Mouse (Mus musculus) forebrain, postnatal 0 days (tissue): ENCODE measurements at regions not wholly inside any gene's neighbourhood (a gene's known extent, or its start where the extent isn't known, plus 50 kb on each side); places are given as distances from the start of the nearest gene placed in this dataset.

Experiments used
- ATAC-seq: fragments of 200-750 bp; cut with Nextera tagmentation; 2 replicates; pipeline ENCODE4 v1.8.0; 2017; ENCODE audit warnings: mild to moderate bottlenecking, moderate library complexity
- DNase-seq: peaks from one replicate; pipeline ENCODE4 v3.0.0-alpha.2; 2015
- H3K27ac ChIP-seq: fragments of 300-500 bp; sonication (generic); 2 replicates; pipeline ENCODE4 v1.5.1; 2014; ENCODE audit warnings: low read depth, mild to moderate bottlenecking, antibody characterized with exemption, low read length, moderate library complexity, mixed read lengths
- H3K27me3 ChIP-seq: fragments of 300-500 bp; sonication (generic); 2 replicates; pipeline ENCODE4 v1.6.1; 2014; ENCODE audit warnings: mild to moderate bottlenecking, low read length, mixed read lengths; ENCODE audit not compliant: insufficient read depth
- H3K36me3 ChIP-seq: fragments of 300-500 bp; sonication (generic); 2 replicates; pipeline ENCODE4 v1.6.1; 2014; ENCODE audit warnings: mild to moderate bottlenecking, moderate library complexity; ENCODE audit not compliant: insufficient read depth
- H3K4me1 ChIP-seq: fragments of 300-500 bp; sonication (generic); 2 replicates; pipeline ENCODE4 v1.6.1; 2014; ENCODE audit warnings: antibody characterized with exemption; ENCODE audit not compliant: insufficient read depth
- H3K4me2 ChIP-seq: fragments of 300-500 bp; sonication (generic); 2 replicates; pipeline ENCODE4 v1.6.1; 2014; ENCODE audit warnings: low read depth, mild to moderate bottlenecking, moderate library complexity
- H3K4me3 ChIP-seq: fragments of 300-500 bp; sonication (generic); 2 replicates; pipeline ENCODE4 v1.5.1; 2014; ENCODE audit warnings: low read depth, low read length, mixed read lengths
- H3K9ac ChIP-seq: fragments of 300-500 bp; sonication (generic); 2 replicates; pipeline ENCODE4 v1.6.1; 2014; ENCODE audit warnings: mild to moderate bottlenecking
- H3K9me3 ChIP-seq: fragments of 300-500 bp; sonication (generic); 2 replicates; pipeline ENCODE4 v1.6.1; 2016; ENCODE audit warnings: low read length
- CTCF ChIP-seq: sonication (generic); IDR thresholded peaks from 2 replicates; pipeline ENCODE4 v1.5.1; 2016; ENCODE audit warnings: antibody characterized with exemption, control low read depth, low read depth
- WGBS: fragments of 180-500 bp; shearing (Covaris S2); extraction: QIAGEN DNeasy Blood & Tissue Kit; methylation state at CpG from one replicate; pipeline ENCODE4 v1.1.7; 2014; 5-methylcytosine and 5-hydroxymethylcytosine counted together

DNA sequence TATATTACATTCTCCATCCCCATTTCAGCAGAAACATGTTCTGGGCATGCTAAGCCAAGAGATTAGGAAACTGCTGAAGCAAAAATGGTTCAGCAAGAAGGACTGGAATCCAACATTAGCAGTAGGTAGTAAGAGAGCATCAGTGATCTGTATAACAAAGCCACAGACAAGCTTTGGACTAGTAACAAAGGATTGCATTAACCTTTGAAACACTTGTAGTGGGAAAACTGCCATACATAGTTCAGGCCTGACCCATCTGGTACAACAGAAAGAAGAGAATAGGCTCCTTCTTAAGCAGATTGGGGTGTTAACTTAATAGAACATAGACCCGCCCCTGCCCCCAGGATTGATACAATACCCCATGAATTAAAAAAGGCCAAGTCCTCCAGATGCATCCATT lies 389.2 kb downstream of the Slco4c1 start:
- no peak for DNase-seq
- H3K27me3 ChIP-seq: no peaks in the 10 kb centered on the region
- H3K27ac ChIP-seq: no peak overlapping the region
- no peak overlapping the region for H3K4me3 ChIP-seq
- H3K9me3 ChIP-seq: no peaks in the 10 kb centered on the region
- no peak overlapping the region for H3K4me2 ChIP-seq
- no peak for ATAC-seq
- no peak for TF ChIP-seq CTCF
- H3K9ac ChIP-seq: no peak overlapping the region
- H3K36me3 ChIP-seq: no peaks in the 10 kb centered on the region
- 74% methylated on average over 1 of the region's 1 CpGs for WGBS
- no peaks in the 10 kb centered on the region for H3K4me1 ChIP-seq

DNA sequence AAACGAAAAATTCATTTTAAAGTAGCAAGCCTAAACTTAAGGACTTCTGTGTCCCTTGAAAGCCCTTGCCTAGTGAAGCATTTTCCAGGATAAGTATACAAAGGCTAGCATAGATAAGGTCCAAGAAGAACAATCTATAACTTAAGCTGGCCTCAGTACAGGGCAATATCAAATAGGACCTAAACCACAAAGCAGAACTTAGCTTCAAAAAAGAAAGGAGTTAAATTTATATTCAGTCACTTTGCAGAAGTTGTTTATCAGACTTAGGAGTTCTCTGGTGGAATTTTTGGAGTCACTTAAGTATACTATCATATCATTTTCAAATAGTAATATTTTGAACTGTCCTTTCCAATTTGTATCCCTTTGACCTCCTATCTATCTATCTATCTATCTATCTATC lies 421.1 kb downstream of the Slco4c1 start:
- DNase-seq (no peak), ATAC-seq (no peak)
- Histone ChIP-seq H3K4me2 (no peak overlapping the region), H3K4me3 (no peak overlapping the region), H3K27me3 (no peaks in the 10 kb centered on the region), H3K27ac (no peak overlapping the region), H3K9ac (no peak overlapping the region), H3K4me1 (no peaks in the 10 kb centered on the region), H3K36me3 (no peaks in the 10 kb centered on the region), H3K9me3 (no peaks in the 10 kb centered on the region)
- no peak for TF ChIP-seq CTCF
- 81% methylated on average over 1 of the region's 1 CpGs for WGBS

DNA sequence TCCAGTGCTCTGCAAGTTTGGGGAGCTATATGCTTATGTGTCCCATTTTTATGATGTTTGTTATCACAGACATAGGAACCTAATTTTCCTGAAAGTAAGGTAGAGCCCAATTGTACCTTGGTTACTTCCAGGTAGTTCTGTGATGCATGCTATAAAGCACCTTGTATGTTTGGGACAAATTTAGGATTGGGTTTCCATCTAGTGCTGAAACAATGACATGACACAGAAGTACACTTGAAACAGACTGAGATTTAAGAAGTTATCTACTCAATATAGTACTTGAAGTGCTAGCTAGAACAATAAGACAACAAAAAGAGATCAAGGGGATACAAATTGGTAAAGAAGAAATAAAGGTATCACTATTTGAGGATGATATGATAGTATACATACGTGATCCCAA lies 426.8 kb downstream of the Slco4c1 start:
- Histone ChIP-seq H3K9me3 (no peaks in the 10 kb centered on the region), H3K36me3 (no peaks in the 10 kb centered on the region), H3K27me3 (no peaks in the 10 kb centered on the region), H3K4me2 (no peak overlapping the region), H3K27ac (no peak overlapping the region), H3K9ac (no peak overlapping the region), H3K4me1 (no peaks in the 10 kb centered on the region), H3K4me3 (no peak overlapping the region)
- ATAC-seq (no peak; the same call in 1 of the 2 replicates), DNase-seq (peak; percentile 22)
- TF ChIP-seq CTCF: peak; percentile 60
- WGBS: 93% methylated on average over 1 of the region's 1 CpGs

DNA sequence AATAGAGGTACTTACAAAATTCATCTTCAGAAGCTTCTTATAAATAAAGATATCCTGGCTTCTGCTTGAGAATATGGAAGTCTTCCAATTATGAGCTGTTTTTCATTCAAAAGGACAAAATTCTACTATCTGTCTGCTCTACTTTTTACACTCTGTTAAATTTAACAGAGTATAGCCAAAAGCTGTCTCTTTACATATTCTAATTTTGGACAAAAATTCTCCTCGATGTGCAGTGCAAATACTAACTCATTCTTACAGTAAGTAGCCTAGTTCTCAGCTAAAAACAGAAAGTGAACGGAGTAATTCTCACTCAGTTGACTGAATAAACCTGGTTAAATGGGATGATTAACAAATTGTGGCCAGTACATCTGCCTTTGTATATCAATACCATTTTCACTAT lies 438.9 kb downstream of the Slco4c1 start:
- Histone ChIP-seq H3K4me3 (no peak overlapping the region), H3K27ac (no peak overlapping the region), H3K4me2 (no peak overlapping the region), H3K9ac (no peak overlapping the region), H3K36me3 (no peaks in the 10 kb centered on the region), H3K4me1 (no peaks in the 10 kb centered on the region), H3K9me3 (no peaks in the 10 kb centered on the region), H3K27me3 (no peaks in the 10 kb centered on the region)
- ATAC-seq (no peak), DNase-seq (no peak)
- no peak for TF ChIP-seq CTCF
- 39% methylated on average over 2 of the region's 2 CpGs for WGBS

DNA sequence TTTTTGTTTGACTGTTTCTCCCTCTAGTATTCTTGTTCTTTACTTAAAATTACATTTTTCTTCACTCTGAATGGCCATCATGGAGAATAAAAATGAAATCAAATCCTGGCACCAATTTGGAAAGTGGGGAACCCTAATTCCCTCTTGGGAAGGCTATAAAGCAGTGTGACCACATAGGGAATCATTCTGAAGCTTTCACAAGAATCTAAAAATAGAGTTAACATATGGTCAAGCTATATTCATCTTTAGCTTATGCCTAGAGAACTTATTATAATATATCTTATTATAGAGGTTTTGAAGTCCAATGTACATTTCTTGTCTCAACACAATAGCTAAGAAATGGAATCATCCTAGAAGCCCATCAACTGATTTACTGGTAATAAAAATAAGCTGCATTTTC lies 448.5 kb downstream of the Slco4c1 start:
- Histone ChIP-seq H3K9me3 (no peaks in the 10 kb centered on the region), H3K36me3 (no peaks in the 10 kb centered on the region), H3K27ac (no peak overlapping the region), H3K9ac (no peak overlapping the region), H3K4me3 (no peak overlapping the region), H3K4me1 (no peaks in the 10 kb centered on the region), H3K4me2 (no peak overlapping the region), H3K27me3 (no peaks in the 10 kb centered on the region)
- no peak for TF ChIP-seq CTCF
- DNase-seq (no peak), ATAC-seq (peak; percentile 43; the same call in 1 of the 2 replicates)

DNA sequence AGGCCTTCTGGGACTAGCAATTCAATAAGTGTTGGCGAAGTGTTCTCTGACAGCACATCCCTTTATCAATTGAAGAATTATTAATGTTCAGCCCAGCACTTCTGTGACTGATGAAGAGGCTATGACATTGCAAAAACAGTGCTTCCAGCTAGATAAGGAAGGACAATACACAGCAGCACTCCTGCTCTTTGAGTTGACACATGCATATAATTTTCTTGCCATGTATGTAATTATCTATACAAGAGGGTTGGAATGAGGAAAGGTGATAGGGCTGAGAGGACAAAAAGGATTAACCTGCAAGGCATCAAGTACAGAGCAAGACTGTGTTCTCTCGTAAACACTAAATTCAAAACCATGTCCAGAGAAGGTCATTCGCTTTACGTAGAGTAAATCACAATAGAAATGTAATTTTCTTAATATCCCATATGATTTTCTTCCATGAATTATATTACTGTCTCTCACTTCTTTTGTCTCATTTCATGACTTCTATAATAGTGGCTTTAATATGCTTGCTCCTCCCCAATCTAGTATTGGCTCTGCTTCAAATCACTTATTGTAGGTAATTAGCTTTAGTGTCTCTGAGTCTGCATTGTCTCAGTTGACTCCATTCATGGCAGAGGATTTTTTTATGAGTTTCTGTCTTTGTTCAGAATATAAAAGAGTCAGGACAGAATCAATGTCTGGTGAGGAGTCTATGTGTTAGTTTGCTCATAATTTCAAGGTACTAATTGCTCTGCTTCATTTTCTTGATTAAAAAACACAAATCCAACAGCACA lies 460.9 kb downstream of the Slco4c1 start:
- Histone ChIP-seq H3K4me2 (no peak overlapping the region), H3K9ac (no peak overlapping the region), H3K27me3 (no peaks in the 10 kb centered on the region), H3K9me3 (no peaks in the 10 kb centered on the region), H3K27ac (no peak overlapping the region), H3K4me3 (no peak overlapping the region), H3K4me1 (no peaks in the 10 kb centered on the region), H3K36me3 (no peaks in the 10 kb centered on the region)
- ATAC-seq (peak; percentile 69; the same call in 1 of the 2 replicates), DNase-seq (peak; percentile 3)
- TF ChIP-seq CTCF: no peak
- 57% methylated on average over 4 of the region's 4 CpGs for whole genome bisulfite sequencing

DNA sequence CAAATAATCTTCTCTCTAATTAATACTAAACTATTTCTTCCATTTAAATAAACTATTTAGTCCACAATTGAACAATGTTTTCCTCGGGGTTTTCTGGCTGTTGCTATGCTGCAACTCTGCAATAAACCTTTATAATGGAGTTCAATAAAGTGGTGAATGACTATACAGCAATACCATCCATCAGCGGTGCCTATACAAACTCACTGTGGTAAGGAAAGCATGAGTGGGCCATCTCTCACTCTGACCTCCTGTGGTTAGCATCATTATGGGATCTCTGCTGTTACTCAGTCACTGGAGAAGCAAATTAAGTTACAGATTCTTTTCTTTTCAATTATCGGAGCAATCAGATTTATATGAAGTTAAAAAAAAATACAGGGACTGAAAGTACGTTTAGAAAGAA lies 474.0 kb downstream of the Slco4c1 start:
- DNase-seq (no peak), ATAC-seq (no peak)
- H3K36me3 ChIP-seq: no peaks in the 10 kb centered on the region
- no peak overlapping the region for H3K9ac ChIP-seq
- no peaks in the 10 kb centered on the region for H3K9me3 ChIP-seq
- H3K27ac ChIP-seq: no peak overlapping the region
- H3K27me3 ChIP-seq: no peaks in the 10 kb centered on the region
- TF ChIP-seq CTCF: no peak
- no peak overlapping the region for H3K4me2 ChIP-seq
- H3K4me3 ChIP-seq: no peak overlapping the region
- H3K4me1 ChIP-seq: no peaks in the 10 kb centered on the region
- 75% methylated on average over 4 of the region's 4 CpGs for WGBS
